Mouse (Mus musculus) adrenal gland (tissue): Measurements from ENCODE around the gene Vmp1.

Experiments used
- intact Hi-C: fragments of 180-260 bp; cut with DNase I; formaldehyde crosslinking; loops from one replicate; pipeline ENCODE4 v1.15.1; 2025
- long read RNA-seq, 2 experiments: library from polyadenylated mRNA; unstranded; transcript quantifications; one replicate each; pipeline ENCODE4 v2.0.0; 2020; ENCODE audit warnings: borderline replicate concordance in 1 of 2; ENCODE audit not compliant: insufficient replicate concordance in 1 of 2

Gene Vmp1
- long read RNA-seq, experiment 1, transcript Vmp1-201 (12 exons, 2,787 nt), result major isoform, 202 of 239 reads
- long read RNA-seq, experiment 1, transcript Vmp1-206 (2 exons, 931 nt), result minor isoform, 6 of 239 reads
- long read RNA-seq, experiment 1, partial matches to known transcripts, result 11 of 239 reads
- long read RNA-seq, experiment 1, other reads (novel, unspliced or antisense), result 20 of 239 reads
- long read RNA-seq, experiment 2, transcript Vmp1-201 (12 exons, 2,787 nt), result major isoform, 201 of 223 reads
- long read RNA-seq, experiment 2, partial matches to known transcripts, result 9 of 223 reads
- long read RNA-seq, experiment 2, other reads (novel, unspliced or antisense), result 10 of 223 reads

DNA sequence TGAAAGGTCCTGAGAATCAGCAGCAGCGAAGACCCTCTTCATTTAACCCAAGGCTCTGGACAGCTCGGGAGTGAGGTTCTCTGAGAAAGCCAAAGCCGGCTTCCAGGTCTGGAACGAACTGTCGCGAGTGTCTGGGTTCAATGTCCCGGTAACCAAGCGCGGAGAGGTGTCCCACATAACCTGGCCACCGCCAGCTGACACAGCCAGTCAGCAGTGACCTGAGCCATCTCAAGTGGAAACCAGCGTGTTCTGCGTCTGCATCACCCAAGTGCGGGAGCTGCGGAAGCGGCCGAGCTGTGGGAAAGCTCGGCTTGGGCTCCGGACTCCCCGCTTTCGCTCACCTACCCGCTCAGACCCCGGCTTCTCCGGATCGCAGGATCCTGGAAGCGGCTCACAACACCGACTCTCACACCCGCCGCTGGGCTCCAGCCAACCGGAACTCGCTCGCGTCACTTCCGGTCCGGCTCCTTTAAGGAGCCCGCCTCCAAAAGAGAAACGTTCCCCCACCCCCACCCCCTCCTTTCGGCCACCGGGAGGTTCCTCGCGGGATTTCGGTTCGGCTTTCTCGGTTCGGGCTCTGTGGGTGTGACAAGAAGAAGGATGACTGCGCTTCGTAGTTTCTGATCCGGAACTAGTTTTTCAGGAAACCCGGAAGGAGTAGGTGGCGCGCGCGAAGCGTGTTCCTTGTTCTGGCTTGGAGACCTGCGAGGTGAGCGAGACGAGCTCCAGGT lies at the start of gene Vmp1, which contains the start of gene Ptrh2:
Gene Vmp1 (minus strand): TSS at position 442 of the 731 bp plus-strand sequence.
Gene Ptrh2 (plus strand): TSS at position 591 of the 731 bp plus-strand sequence.
- intact Hi-C loops, result no loop called here

DNA sequence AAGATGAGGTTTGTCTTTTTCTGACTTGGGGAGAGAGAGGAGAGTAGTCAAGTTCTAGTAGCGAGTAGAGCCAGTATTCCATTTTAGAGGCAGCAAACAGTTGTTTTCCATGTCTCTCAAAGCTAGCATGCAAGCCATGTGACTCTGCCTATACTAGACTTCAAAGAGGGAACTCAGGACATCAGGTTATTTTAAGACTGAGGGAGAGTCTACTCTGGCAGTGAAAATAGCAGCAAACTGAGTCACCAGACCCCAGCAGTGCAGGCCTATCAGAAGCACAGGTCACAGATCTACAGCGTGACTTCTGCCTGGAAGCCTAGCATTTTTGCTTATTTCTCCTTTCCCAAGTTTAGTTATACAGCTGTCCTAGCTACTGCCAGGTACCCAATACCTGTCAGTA lies 47.8 kb upstream of the Vmp1 start:
- intact Hi-C loops, result no loop called here

DNA sequence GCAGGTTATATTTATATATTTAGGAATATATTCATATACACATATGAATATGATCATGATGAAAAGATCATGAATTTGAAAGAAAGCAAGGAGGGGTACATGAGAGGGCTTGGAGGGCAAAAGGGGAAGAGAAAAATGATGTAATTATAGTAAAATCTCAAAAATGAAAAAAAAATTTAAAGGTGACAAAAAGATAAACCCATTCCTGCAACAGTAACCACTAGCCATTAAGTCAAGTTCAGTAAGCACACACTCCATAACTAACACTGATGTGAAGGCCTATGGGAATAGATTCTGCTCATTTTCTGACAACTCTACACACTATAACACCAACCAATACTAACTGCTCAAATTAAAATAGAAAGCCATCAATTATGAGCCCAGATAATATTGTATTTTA lies 42.0 kb upstream of the Vmp1 start:
- intact Hi-C loops, result no loop called here

DNA sequence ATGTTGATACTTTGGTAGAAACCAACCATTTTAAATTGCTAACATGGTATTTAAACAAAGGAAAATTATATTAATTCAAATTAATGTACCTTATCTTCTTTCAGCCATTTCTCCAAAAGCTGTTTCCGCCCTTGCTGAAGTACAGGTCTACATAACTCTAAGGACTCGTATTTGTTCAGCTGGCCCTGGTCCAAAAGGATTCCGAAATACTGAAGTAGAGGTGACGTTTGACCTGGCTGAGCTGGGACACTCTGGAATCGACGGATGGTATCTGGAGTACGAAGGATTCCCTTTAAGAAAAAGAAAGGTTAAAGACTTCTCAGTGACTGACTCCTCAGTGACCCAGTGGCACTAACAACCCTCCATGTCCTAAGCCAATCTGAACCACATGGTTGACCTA lies 41.3 kb upstream of the Vmp1 start:
- intact Hi-C loops, result no loop called here

DNA sequence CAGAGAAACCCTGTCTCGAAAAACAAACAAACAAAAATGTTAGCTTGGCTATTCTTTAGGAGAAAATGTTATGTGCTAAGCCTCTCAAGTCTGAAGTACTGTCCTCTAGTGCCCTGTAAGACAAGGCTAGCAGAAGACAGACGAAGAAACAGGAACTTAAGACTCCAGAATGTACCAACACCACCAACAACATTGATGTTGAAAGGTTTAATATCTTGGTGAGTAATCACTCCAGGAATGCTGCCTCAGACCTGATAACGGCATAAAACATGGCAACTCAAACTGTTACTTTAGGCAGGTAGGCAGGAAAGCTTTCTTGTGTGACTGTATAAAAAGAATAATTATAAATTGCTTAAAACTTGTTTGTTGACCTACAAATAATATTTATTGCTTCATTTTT lies 40.4 kb upstream of the Vmp1 start:
- intact Hi-C loops, result no loop called here

DNA sequence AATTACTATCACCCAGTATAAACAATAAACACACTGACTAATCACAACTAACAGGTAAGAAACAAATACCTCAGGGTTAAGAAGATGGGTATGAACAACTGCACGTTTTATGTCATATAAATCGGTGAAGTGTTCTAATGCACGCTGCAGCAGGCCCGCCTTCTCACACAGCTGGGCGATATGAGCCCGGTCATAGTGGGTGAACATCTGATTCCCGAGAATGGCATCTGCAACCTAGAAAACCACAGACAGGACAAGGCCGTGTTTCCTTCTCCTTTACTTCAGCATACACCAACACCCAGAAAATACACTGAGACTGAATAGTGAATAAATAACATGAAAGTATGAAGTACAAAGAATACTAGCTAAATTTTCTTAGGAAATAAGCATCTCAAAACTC lies 35.8 kb upstream of the Vmp1 start:
- intact Hi-C loops, result no loop called here

DNA sequence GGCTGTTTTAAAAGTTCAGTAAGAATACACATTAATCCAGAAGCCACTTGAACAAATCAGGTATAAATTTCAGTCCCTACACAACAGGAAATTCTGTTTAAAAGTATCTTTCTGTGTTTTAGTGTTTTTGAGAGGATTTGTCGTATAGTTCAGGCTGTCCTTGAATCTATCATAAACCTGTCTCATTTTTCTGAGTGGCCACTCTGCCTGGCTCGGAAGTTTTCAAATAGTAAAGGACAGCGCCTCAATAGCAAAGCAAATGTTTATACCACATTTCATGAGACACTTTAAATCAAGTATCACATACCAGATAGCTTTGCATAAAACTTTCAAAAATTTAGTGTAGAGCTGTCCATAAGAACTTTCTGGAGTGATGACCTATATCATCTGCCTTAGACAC lies 34.7 kb upstream of the Vmp1 start:
- intact Hi-C loops, result no loop called here

DNA sequence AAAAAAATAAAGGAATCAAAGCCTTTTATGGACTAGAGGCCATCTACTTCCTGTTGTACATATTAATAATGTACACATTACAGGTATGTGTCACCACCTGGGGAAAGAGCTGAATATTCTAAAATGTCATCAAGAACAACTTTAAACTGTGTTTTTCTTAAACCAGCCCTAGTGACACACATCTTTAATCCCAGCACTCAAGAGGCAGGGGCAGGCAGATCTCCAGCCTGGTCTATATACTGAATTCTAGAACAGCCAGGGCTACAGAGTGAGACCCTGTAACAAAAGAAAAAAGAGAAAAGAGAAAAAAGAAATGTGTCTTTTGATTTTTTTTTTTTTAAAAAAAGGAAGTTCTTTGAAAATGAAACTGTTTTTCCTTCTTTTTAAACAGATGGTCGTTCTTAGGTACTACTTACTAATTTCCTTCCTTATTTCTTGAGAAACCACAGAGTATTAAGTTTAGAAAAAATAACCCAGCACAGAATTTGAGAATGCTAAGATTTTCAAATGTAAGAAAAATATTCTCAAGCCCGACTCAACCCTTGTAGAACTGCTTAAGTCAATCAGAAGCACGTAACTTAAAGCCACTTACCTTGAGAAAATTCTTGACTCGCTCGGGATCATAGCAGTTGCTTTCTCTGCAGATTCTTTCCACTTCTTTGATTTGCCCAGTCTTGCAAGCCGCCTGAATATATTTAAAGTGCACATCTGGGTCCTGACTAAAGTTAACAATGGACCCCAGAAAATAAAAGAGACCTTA lies 33.9 kb upstream of the Vmp1 start:
- intact Hi-C loops, result no loop called here

DNA sequence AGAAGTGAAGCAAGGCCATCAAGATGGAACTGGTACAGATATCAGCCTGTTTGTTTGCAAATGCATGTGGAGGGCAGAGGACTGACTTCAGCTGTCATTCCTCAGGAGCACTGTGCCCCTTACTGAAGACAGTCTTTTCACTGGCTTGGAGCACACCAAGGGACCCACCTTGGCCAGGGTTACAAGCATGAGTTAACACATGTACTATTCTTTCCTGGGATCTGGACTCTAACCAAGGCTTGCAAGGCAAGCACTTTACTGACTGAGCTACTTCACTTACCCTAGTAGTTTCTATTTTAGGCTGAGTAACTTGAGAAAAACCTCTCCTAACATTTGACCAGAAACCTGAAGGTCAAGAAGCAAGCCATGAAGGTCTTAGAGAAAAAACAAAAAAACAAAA lies 31.0 kb upstream of the Vmp1 start:
- intact Hi-C loops, result no loop called here

DNA sequence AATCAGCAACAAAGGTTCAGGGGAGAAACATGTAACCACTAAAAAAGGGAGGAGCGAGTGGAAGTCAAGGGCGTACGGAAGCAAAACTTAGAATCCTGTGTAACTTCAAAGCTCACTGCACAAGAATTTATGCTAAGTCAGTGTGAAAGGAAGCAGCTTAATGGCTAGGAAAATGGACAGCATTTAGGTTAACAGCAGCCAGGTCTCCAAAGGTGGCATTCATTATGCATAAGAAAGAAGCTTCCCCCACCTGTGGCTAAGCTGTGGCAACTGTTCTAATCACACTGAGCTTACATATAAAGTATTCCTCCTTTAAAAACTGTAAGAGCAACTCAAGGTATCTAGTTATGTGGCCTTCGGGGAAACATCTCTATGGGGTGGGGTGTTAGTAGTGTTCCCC lies 17.5 kb upstream of the Vmp1 start:
- intact Hi-C loops, result no loop called here

DNA sequence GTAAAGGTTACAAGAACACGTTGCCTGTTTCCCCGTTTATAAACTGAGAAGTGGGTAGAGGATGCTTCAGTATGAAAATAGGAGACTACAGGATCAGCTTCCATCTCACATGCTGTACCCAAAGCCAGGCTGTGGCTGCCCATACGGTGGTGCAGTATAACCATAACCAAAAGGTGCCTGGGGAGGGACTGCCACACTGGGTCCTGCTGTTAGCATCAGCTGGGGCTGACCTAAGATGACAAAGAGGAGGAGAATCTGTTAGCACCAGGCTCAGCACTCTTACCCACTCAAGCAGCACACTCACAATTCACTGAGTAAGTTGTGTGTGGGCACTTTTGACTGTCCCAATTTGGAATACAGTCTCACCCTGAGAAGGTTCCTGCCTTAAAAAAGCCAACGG lies 11.8 kb upstream of the Vmp1 start:
- intact Hi-C loops, result no loop called here

DNA sequence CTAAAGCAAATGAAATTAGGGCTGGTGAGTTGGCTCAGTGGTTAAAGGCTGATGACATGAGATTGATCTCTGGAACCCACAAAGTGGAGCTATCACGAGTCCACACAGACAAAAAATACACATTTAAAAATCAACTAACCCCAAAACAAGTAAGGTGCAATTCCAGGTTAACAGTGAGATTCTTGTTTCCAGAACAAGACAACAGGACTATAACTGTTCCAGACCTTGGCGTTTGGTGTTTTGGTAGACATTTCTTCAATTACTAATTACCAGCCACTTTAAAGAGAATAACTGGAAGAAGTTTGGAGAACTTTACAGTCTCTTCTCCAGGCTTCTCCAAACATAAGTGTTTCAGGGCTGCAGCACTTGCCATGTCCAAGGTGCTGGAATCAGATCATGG lies 8.9 kb upstream of the Vmp1 start:
- intact Hi-C loops, result no loop called here

DNA sequence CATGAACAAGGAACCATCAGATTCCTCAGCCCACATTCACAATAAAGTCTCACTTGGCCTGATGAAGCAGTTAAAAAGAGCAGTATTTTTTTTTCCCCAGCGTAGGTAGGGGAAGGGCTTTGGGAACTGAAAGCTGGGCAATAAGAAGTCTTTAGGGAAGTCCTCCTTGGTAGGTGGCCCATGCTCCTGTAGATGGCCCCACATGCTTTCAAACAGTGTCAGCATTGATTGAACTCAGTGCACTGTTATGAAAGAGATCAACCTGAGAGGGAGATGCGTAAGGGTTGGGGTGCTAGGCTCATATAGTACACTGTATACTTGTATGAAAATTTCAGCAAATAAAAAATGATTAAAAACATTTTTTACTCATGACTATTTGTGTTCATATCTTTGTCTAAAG lies 8.3 kb upstream of the Vmp1 start:
- intact Hi-C loops, result no loop called here

DNA sequence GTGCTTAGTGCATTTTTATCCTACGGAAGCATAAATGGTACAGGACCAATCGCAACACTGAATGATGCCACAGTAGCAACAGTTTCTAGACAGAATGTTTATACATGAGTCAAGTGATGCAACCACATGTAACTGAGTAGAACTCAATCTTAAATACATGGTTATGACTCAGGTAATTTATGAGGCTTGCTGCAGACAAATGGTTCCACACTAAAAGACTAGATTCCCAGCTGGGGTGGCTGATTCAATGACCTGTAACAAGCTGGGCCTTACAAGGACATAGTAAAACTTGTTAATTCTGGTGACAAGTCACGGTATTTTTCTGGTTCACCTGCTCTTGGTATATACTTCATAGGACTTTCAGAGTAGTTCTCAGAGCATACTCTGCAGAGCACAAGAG lies 7.8 kb upstream of the Vmp1 start:
- intact Hi-C loops, result no loop called here

DNA sequence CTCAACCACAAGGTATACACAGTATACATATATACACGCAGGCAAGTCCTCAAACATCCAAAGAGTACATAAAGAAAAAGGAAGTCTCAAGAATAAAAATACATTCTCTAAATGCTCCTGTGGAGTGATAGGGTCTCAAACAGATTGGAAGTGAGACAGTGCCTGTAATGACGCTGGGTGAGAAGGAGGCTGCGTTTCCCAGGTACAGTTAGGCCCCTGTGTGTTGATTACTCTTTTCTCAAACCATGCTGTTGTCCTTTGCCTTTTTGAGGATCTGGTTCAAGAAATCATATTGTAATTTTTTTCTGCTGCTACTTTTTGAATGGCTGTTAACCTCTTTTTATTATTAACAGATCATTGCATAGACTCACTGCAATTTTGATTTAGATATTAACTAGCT lies 6.7 kb upstream of the Vmp1 start:
- intact Hi-C loops, result no loop called here

DNA sequence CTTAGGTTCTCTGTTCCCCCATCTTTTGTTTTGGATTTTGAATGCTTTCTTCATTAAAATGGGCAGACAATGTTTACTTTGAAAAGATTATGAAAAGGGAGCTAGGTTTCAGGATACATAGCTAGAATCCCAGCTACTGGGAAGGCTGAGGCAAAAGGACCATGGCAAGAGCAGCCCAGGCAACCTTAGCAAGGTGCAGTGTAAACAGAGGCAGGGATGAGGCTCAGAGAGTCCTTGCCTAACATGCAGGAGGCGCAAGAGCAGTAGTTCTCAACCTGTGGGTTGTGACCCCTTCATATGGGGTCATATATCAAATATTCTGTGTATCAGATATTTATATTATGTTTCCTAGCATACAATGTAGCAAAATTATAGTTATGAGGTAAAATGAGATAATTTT lies 1.7 kb upstream of the Vmp1 start:
- intact Hi-C loops, result no loop called here

DNA sequence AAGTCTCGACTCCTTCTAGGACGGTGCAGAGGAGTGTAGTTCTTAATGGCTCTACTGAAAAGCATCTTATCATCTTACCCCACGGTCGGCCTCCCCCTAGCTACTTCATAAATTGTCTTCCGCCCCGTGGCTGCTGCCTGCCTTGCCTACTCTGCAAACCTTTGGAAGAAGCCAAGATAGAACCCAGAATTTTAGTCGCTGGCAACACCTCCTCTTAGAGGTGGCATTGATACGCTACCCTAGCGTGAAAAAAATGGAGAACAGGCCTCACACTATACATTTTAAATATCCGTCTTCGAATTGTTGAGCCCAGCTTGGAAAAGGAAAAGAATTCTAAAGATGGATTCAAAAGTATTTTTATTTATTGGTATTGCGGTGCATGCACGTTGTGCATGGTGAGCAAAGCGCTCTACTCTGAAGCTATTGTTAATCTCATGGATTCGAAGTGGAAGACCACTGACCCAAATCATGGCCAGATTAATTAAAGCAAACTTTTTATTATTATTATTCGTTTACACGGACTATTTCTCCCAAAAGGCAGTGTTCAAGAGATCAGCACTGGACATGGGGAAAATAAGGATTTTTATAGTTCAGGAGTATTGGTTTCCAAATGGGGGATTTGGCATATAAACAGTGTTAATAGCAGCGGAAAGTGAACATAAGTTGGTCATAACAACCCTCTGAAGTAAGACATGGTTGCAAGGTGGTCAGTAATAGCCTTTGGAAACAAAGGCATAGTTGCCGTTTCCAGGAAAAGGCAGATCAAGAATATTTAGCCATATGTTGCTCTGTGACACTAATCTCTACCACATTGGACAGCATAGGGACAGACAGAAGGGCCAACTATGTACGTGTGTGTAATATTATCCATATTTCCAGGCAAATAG lies 733 bp upstream of the Vmp1 start:
- intact Hi-C loops, result no loop called here

DNA sequence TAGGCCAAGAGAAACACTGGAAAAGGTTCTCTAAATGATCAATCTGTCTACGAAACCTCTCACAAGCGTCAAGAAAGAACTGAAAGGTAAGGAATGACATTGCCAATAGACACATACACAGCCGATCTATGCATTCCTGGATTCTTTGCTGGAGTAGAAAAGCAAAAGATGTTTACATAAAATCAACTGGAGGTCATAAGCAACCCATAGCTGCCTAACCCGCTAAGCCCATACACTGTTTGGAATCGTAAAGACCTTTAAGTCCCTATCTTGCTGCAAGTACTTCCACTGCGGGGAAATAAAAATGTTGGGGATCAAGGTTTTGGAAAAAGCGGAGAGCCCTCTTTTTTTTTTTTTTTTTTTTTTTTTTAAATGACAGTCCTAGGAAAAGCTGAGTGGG lies 775 bp downstream of the Vmp1 start:
- intact Hi-C loops, result no loop called here

DNA sequence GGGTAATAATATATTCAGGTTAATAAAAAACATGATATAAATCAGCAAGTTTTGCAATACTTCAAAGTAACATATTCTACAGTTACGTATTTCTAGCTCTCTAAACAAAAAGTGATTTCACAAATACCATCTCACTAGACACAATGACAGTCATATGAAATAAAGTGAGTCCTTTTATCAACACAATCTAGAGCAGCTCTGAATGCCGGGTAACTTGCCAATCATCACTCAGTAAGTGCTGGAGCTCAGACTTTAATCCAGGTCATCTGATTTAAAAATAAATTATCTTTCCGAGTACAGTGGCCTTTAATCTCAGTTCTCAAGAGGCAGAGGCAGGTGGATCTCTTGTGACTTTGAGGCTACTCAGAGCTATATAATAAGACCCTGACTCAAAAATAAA lies 2.2 kb downstream of the Vmp1 start:
- intact Hi-C loops, result no loop called here

DNA sequence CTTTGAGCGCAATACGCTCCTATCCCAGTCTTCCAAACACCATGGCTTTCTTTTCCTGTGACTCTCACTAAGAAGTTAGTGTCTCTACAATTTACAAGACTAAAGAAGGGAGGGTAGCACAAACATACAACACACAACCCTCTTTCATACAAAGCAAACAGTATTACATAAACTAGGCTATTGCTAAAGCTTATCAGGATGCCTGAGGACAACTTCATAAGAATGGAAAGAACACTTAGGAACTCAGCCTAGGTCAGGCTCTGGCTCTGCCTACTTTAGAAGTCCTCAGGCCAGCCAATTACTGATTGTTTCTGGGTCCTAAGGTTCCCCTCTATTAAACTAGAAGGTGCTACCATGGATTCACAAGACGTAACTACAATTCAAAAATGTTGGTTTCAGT lies 2.9 kb downstream of the Vmp1 start:
- intact Hi-C loops, result no loop called here

DNA sequence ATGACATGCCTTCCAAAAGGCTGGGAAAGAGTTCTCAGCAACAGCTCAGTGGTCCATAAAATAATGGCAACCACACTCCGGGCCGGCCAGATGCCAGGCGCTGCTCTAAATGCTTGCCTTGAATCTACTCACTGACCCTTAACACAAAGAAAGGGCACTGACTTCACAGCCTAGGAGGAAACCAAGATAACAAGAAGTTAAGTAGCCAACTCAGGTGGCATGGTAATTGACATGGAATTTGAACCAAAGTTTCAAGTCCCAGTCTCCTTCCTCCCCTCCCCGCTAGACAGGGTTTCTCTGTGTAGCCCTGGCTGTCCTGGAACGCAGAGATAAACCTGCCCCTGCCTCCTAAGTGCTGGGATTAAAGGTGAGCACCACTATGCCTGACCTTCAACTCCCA lies 4.7 kb downstream of the Vmp1 start:
- intact Hi-C loops, result no loop called here
